ENCODE assay signal across 26 mouse cellular contexts in the genomic region with DNA sequence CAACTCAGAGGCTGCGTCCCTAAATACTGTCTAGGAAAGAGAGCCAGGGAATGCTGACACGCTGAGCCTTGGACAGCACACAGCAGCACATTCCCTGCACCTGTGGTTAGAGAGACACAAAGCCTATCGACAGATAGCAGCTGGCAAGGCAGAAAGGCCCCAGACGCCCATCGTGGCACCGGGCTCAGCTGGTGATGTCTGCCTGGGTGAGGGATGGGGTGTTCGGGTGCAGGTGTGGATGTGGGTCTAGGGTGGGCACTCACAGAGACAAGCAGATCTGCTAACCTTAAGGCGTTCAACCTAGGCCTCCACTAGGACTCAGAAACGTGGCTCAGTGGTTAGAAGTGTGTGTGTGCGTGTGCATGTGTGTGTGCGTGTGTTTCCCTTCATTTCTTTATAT.
A peak's percentile ranks its signal among the peaks of the same experiment; 100 is the strongest.
DNase-seq lines count a peak whose midpoint lies in the region; ATAC-seq and TF ChIP-seq lines count a peak whose summit lies in the region.
"Had no signal": no experiment of that assay in that cellular context is flagged by ENCODE, and none has a peak within 500 bp of the region (broad histone marks: within the 10 kb centered on the region; RNA-seq: fewer than 3 reads in every experiment).

No protein-coding gene starts in this region.

- no peaks in the 10 kb centered on the region for H3K9me3 ChIP-seq in neural tube, embryonic 15.5 days (replicated peaks)
- H3K9me3 ChIP-seq in ES-E14 (ENCODE audit: control insufficient read depth, insufficient read depth, low read depth, low read length): no peaks in the 10 kb centered on the region
- H3K9me3 ChIP-seq in hindbrain, embryonic 16.5 days (ENCODE audit: control insufficient read depth, low read length): no peaks in the 10 kb centered on the region
- H3K9me3 ChIP-seq: embryonic facial prominence, embryonic 13.5 days; embryonic facial prominence, embryonic 15.5 days; forebrain, embryonic 10.5 days; forebrain, embryonic 12.5 days had no signal

- no peaks in the 10 kb centered on the region for H3K4me1 ChIP-seq in neural tube, embryonic 15.5 days
- no peaks in the 10 kb centered on the region for H3K4me1 ChIP-seq in ES-E14 (ENCODE audit: control insufficient read depth in 2 of 2, insufficient read depth in 2 of 2, low read length in 2 of 2, poor library complexity in 1 of 2)
- H3K4me1 ChIP-seq in hindbrain, embryonic 16.5 days (ENCODE audit: control insufficient read depth, insufficient read depth, low read depth, low read length): no peaks in the 10 kb centered on the region
- H3K4me1 ChIP-seq: embryonic facial prominence, embryonic 13.5 days; embryonic facial prominence, embryonic 15.5 days; forebrain, embryonic 10.5 days; forebrain, embryonic 12.5 days had no signal

- H3K27ac ChIP-seq in neural tube, embryonic 15.5 days (replicated peaks): no peak overlapping the region
- H3K27ac ChIP-seq in ES-E14 (ENCODE audit: insufficient read depth, low read depth, low read length, poor library complexity, severe bottlenecking): 0 out of 2 replicates have a peak overlapping the region, but pooled peaks have one; percentile 11
- no peak overlapping the region for H3K27ac ChIP-seq in hindbrain, embryonic 16.5 days (ENCODE audit: low read depth, low read length)
- H3K27ac ChIP-seq: embryonic facial prominence, embryonic 13.5 days; embryonic facial prominence, embryonic 15.5 days; forebrain, embryonic 10.5 days; forebrain, embryonic 12.5 days had no signal

- H3K4me3 ChIP-seq in neural tube, embryonic 15.5 days (replicated peaks): no peak overlapping the region
- H3K4me3 ChIP-seq in ES-E14 (ENCODE audit: insufficient read depth in 1 of 2, low read depth in 1 of 2, low read length in 2 of 2, poor library complexity in 1 of 2, severe bottlenecking in 1 of 2): no peak overlapping the region
- no peak overlapping the region for H3K4me3 ChIP-seq in hindbrain, embryonic 16.5 days (ENCODE audit: low read length)
- H3K4me3 ChIP-seq: embryonic facial prominence, embryonic 13.5 days; embryonic facial prominence, embryonic 15.5 days; erythroblast, embryonic 14.5 days; forebrain, embryonic 10.5 days; forebrain, embryonic 12.5 days had no signal

- no peaks in the 10 kb centered on the region for H3K36me3 ChIP-seq in neural tube, embryonic 15.5 days
- H3K36me3 ChIP-seq in ES-E14 (ENCODE audit: control insufficient read depth, insufficient read depth, low read length, poor library complexity, severe bottlenecking): no peaks in the 10 kb centered on the region
- H3K36me3 ChIP-seq in hindbrain, embryonic 16.5 days (ENCODE audit: control insufficient read depth, insufficient read depth, low read length): no peaks in the 10 kb centered on the region
- H3K36me3 ChIP-seq: embryonic facial prominence, embryonic 13.5 days; embryonic facial prominence, embryonic 15.5 days; forebrain, embryonic 10.5 days; forebrain, embryonic 12.5 days had no signal

- DNase-seq in neural tube, embryonic 10.5 days (ENCODE audit: extremely low spot score, low spot score): no peak
- DNase-seq in ES-E14 (ENCODE audit: low read depth, low spot score): no peak
- DNase-seq in thymus, postnatal 14 days: peak; percentile 55
- peak; percentile 23 to 57 for DNase-seq in thymus, postnatal 36 days
- no peak for DNase-seq in ovary, postnatal 14 days (ENCODE audit: low spot score)
- no peak for DNase-seq in left cerebral cortex, adult 18-20 months (ENCODE audit: low spot score in 2 of 2)
- DNase-seq: adrenal gland, adult 2 months; adrenal gland, postnatal 10 days; adrenal gland, postnatal 25 days; B cell, adult 2 months; cerebellum, adult 11 months; cerebellum, adult 18-20 months; cerebellum, adult 8-10 months; cerebellum, adult 9-11 months; cerebellum, postnatal 14 days; cerebellum, postnatal 36 days; embryo, embryonic 11 days had no signal

- H3K4me2 ChIP-seq in neural tube, embryonic 15.5 days: no peak overlapping the region
- H3K4me2 ChIP-seq in hindbrain, embryonic 16.5 days (ENCODE audit: low read length): no peak overlapping the region
- H3K4me2 ChIP-seq: embryonic facial prominence, embryonic 13.5 days; embryonic facial prominence, embryonic 15.5 days; forebrain, embryonic 12.5 days had no signal

- H3K27me3 ChIP-seq in neural tube, embryonic 15.5 days (replicated peaks): no peaks in the 10 kb centered on the region
- no peaks in the 10 kb centered on the region for H3K27me3 ChIP-seq in hindbrain, embryonic 16.5 days (replicated peaks; ENCODE audit: control insufficient read depth, insufficient read depth, low read length)
- H3K27me3 ChIP-seq: embryonic facial prominence, embryonic 13.5 days; embryonic facial prominence, embryonic 15.5 days; forebrain, embryonic 12.5 days had no signal

- 80% methylated on average over 11 of the region's 11 CpGs for WGBS in neural tube, embryonic 15.5 days
- WGBS in hindbrain, embryonic 16.5 days: 83% methylated on average over 11 of the region's 11 CpGs

- peak; percentile 50; the same call in 1 of the 2 replicates for ATAC-seq in neural tube, embryonic 15.5 days (ENCODE audit: low FRiP score)
- ATAC-seq in hindbrain, embryonic 16.5 days: no peak
- ATAC-seq: CD4-positive, CD25-positive, alpha-beta regulatory T cell, adult 4 months; forebrain, embryonic 14.5 days had no signal

- in situ Hi-C loops in ES-E14 (cut with MboI; ENCODE audit: low sequenced_read_pairs in 2 of 2, unreplicated experiment in 2 of 2): no loop called here

- no peak overlapping the region for H3K9ac ChIP-seq in neural tube, embryonic 15.5 days (replicated peaks)
- H3K9ac ChIP-seq in ES-E14 (ENCODE audit: insufficient read depth, low read depth, low read length, poor library complexity, severe bottlenecking): no peak overlapping the region
- H3K9ac ChIP-seq in hindbrain, embryonic 16.5 days (ENCODE audit: low read depth, low read length): no peak overlapping the region
- H3K9ac ChIP-seq: embryonic facial prominence, embryonic 13.5 days; embryonic facial prominence, embryonic 15.5 days; forebrain, embryonic 12.5 days had no signal

TF ChIP-seq in ES-E14, 5 proteins besides CTCF, POLR2A, EP300 and RAD21:
- TF ChIP-seq ZC3H11A (IDR thresholded peaks at IDR 0.05; ENCODE audit: borderline replicate concordance, low read depth, low read length): no peak
- TF ChIP-seq MAFK (IDR thresholded peaks at IDR 0.05; ENCODE audit: insufficient read depth, low read depth, low read length): no peak
- TF ChIP-seq HCFC1 (IDR thresholded peaks at IDR 0.05; ENCODE audit: borderline replicate concordance, insufficient read depth, low read length): no peak
- TF ChIP-seq ZNF384 (IDR thresholded peaks at IDR 0.05; ENCODE audit: low read depth, low read length): no peak
- TF ChIP-seq CHD2 (IDR thresholded peaks at IDR 0.05; ENCODE audit: low read depth, low read length): no peak

Comparison
In these comparisons a context has a peak if more than half of its experiments do, and no peak if none do; other contexts are left out.
1. DNase-seq: peak in thymus, postnatal 14 days (single experiment) and thymus, postnatal 36 days (2 of 2); none in neural tube, embryonic 10.5 days (single experiment), ES-E14 (single experiment), ovary, postnatal 14 days (single experiment) and left cerebral cortex, adult 18-20 months (0 of 2).